ENCODE assay signal across 9 mouse cellular contexts in the genomic region with DNA sequence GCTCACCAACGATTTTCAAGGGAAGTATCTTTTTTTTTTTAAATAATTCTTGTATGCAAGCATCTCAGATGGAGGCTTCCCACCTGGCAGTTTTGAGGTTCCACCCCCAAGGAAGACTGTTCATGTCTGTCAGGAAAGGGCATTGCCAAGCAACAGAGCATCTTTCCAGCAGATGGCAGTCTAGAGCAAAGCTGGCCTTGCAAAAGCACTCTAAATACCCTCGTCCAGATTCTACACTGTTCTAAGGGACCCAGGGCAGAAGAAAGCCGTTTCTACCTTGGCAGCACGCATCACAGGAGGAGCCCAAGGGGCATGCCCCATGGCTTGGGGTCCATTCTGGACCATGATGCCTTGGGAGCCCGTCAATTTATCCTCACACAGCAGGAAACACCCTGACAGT. TPM values are rescaled to one million over a fixed set of nuclear protein-coding genes. Genes with fewer than 3 reads are reported as not detected.
DNase-seq lines count a peak whose midpoint lies in the region; ATAC-seq and TF ChIP-seq lines count a peak whose summit lies in the region.
"Had no signal": no experiment of that assay in that cellular context is flagged by ENCODE, and none has a peak within 500 bp of the region (broad histone marks: within the 10 kb centered on the region; RNA-seq: fewer than 3 reads in every experiment).

No protein-coding gene starts in this region.

- no peaks in the 10 kb centered on the region; the same call in 1 of the 2 replicates for H3K27me3 ChIP-seq in cerebellum, adult 2 months (ENCODE audit: control insufficient read depth, insufficient read depth, low read length)
- H3K27me3 ChIP-seq in heart, embryonic 13.5 days (replicated peaks) = peaks cover 27% of the 10 kb centered on the region

- peak overlapping the region; percentile 33; the same call in 1 of the 2 replicates for H3K9ac ChIP-seq in heart, embryonic 13.5 days

- TF ChIP-seq POLR2A in cerebellum, adult 2 months (IDR thresholded peaks at IDR 0.05; ENCODE audit: borderline replicate concordance, insufficient read depth, low read length) = no peak

- H3K4me3 ChIP-seq in cerebellum, adult 2 months (replicated peaks; ENCODE audit: insufficient read depth, low read depth, low read length) = no peak overlapping the region
- H3K4me3 ChIP-seq in heart, embryonic 13.5 days = no peak overlapping the region

- DNase-seq in cerebellum, adult 2 months = peak; percentile 54 to 66
- DNase-seq in cerebellum, adult 11-12 months = no peak
- peak; percentile 76 for DNase-seq in ES-CJ7 (ENCODE audit: low read depth, low spot score)
- peak; percentile 71 to 85 for DNase-seq in cerebellum, postnatal 25 days
- peak; percentile 63 to 71 for DNase-seq in layer of hippocampus, postnatal 14 days (ENCODE audit: low spot score in 2 of 2)
- DNase-seq in spleen, postnatal 36 days (ENCODE audit: low spot score in 2 of 2) = peak; percentile 21 to 35

- no peaks in the 10 kb centered on the region for H3K36me3 ChIP-seq in heart, embryonic 13.5 days

- no peaks in the 10 kb centered on the region for H3K9me3 ChIP-seq in heart, embryonic 13.5 days

- 6% methylated on average over 5 of the region's 5 CpGs for WGBS in cerebellum, adult 2 months
- 12% methylated on average over 5 of the region's 5 CpGs for WGBS in heart, embryonic 13.5 days

- no peak for ATAC-seq in heart, embryonic 13.5 days (ENCODE audit: extremely low read depth, insufficient number of reproducible peaks, low FRiP score, low TSS enrichment)
- ATAC-seq in megakaryocyte-erythroid progenitor cell, adult 5-6 weeks (replicated peaks; ENCODE audit: low FRiP score, low TSS enrichment, poor library complexity, severe bottlenecking) = peak; percentile 31; the same call in 1 of the 2 replicates

- no peaks in the 10 kb centered on the region for H3K4me1 ChIP-seq in cerebellum, adult 2 months (ENCODE audit: control insufficient read depth, insufficient read depth, low read length)
- peaks cover 4% of the 10 kb centered on the region; the same call in 1 of the 2 replicates for H3K4me1 ChIP-seq in heart, embryonic 13.5 days

- H3K4me2 ChIP-seq in heart, embryonic 13.5 days = no peak overlapping the region

- H3K27ac ChIP-seq in cerebellum, adult 2 months (ENCODE audit: insufficient read depth, low read length) = no peak overlapping the region
- H3K27ac ChIP-seq in heart, embryonic 13.5 days (replicated peaks) = no peak overlapping the region

- TF ChIP-seq CTCF in cerebellum, adult 2 months (IDR thresholded peaks at IDR 0.05; ENCODE audit: borderline replicate concordance, insufficient read depth, low read depth, low read length) = peak; percentile 84

RNA-seq across cellular contexts. Expression of gene Opalin, which starts 12.9 kb away (rescaled TPM):
- polyA plus RNA-seq in cerebellum, adult 2 months (2012; rRNA removed) = 38.2 and 46.0 TPM in 2 replicates
- 0.15 and 0.33 TPM in 2 replicates for polyA plus RNA-seq in heart, embryonic 13.5 days (2015; fragmentation: Nextera tagmentation; extraction: Ambion mirVana)
- 1 to 10 TPM; 6.3 to 8.5 TPM for total RNA-seq in layer of hippocampus, postnatal 14 days (2021)
- not detected in 2 replicates for total RNA-seq in megakaryocyte-erythroid progenitor cell, adult 5-6 weeks (2014; fragmentation: Nextera tagmentation)
- not detected in 2 replicates for total RNA-seq in megakaryocyte-erythroid progenitor cell, adult 5-6 weeks (2017)
- polyA plus RNA-seq: liver, embryonic 16.5 days had no signal

Comparison
In these comparisons a context has a peak if more than half of its experiments do, and no peak if none do; other contexts are left out.
1. RNA of gene Opalin, which starts 12.9 kb away (total RNA-seq): 6.3 to 8.5 TPM in layer of hippocampus, postnatal 14 days; not detected in megakaryocyte-erythroid progenitor cell, adult 5-6 weeks; every median in the first group is over 4 times any median in the second.